Mouse (Mus musculus): ENCODE results near the gene Rundc1. TPM values are rescaled to one million over a fixed set of nuclear protein-coding genes. Genes with fewer than 3 reads are reported as not detected.

Rundc1 gene
- total RNA-seq, 1 experiment from 2014 or later = 5.4 TPM

Other genes with a start within 250 kb of the Rundc1 start
- gene Ccr10, start 249.6 kb upstream of the Rundc1 start, total RNA-seq (2017) = not detected in 2 replicates
- 15.3 and 22.8 TPM in 2 replicates for gene Ezh1, start 198.6 kb upstream of the Rundc1 start, total RNA-seq (2017)
- 0.58 TPM in 1 of 2 replicates, not detected in the other for gene Ramp2, start 179.1 kb upstream of the Rundc1 start, total RNA-seq (2017)
- 51.5 and 61.9 TPM in 2 replicates for gene Vps25, start 171.4 kb upstream of the Rundc1 start, total RNA-seq (2017)
- gene Wnk4, start 164.5 kb upstream of the Rundc1 start, total RNA-seq (2017) = not detected in 2 replicates
- gene Cntd1, start 146.1 kb upstream of the Rundc1 start, total RNA-seq (2017) = 1.5 and 5.4 TPM in 2 replicates
- 34.3 and 43.1 TPM in 2 replicates for gene Coa3, start 146.0 kb upstream of the Rundc1 start, total RNA-seq (2017)
- 152 and 208 TPM in 2 replicates for gene Becn1, start 122.8 kb upstream of the Rundc1 start, total RNA-seq (2017)
- 112 and 153 TPM in 2 replicates for gene Psme3, start 108.9 kb upstream of the Rundc1 start, total RNA-seq (2017)
- 0.78 and 2.4 TPM in 2 replicates for gene Aoc2, start 100.0 kb upstream of the Rundc1 start, total RNA-seq (2017)
- under 0.01 and 0.29 TPM in 2 replicates for gene Aoc3, start 94.5 kb upstream of the Rundc1 start, total RNA-seq (2017)
- gene G6pc, start 57.5 kb upstream of the Rundc1 start, total RNA-seq (2017) = not detected in 2 replicates
- 51.6 and 69.0 TPM in 2 replicates for gene Aarsd1, start 7.5 kb upstream of the Rundc1 start, total RNA-seq (2017)
- 1.1 and 17.0 TPM in 2 replicates for gene Gm27029, start 289 bp upstream of the Rundc1 start, total RNA-seq (2017)
- not detected in 2 replicates for gene Ptges3l, start 248 bp downstream of the Rundc1 start, total RNA-seq (2017)
- gene Rpl27, start 17.2 kb downstream of the Rundc1 start, total RNA-seq (2017) = 3,230 and 4,557 TPM in 2 replicates
- 29.9 and 33.1 TPM in 2 replicates for gene Ifi35, start 23.3 kb downstream of the Rundc1 start, total RNA-seq (2017)
- gene Rnd2, start 39.9 kb downstream of the Rundc1 start, total RNA-seq (2017) = 2.8 and 3.1 TPM in 2 replicates
- gene Vat1, start 41.1 kb downstream of the Rundc1 start, total RNA-seq (2017) = 14.4 and 15.5 TPM in 2 replicates
- 43.0 and 49.1 TPM in 2 replicates for gene Brca1, start 126.9 kb downstream of the Rundc1 start, total RNA-seq (2017)
- gene Nbr1, start 127.1 kb downstream of the Rundc1 start, total RNA-seq (2017) = 47.1 and 61.9 TPM in 2 replicates
- gene Tmem106a, start 157.2 kb downstream of the Rundc1 start, total RNA-seq (2017) = 0.50 and 2.9 TPM in 2 replicates
- not detected in 2 replicates for gene Gm11634, start 174.2 kb downstream of the Rundc1 start, total RNA-seq (2017)
- 11.0 and 14.9 TPM in 2 replicates for gene Rdm1, start 202.1 kb downstream of the Rundc1 start, total RNA-seq (2017)
- gene Arl4d, start 240.5 kb downstream of the Rundc1 start, total RNA-seq (2017) = 0.53 and 1.5 TPM in 2 replicates